Mouse (Mus musculus): ENCODE results near the gene Paxbp1.

GRCm38 (mm10) chr16:91056043-91056821, 11.9 kb upstream of the Paxbp1 start:
- TF ChIP-seq MYOD1 (IDR thresholded peaks at IDR 0.05; ENCODE audit: control insufficient read depth in 1 of 3, insufficient read length in 2 of 3, low read depth in 2 of 3) (no peak), E2F4 (IDR thresholded peaks at IDR 0.05; ENCODE audit: insufficient read depth) (no peak), POLR2A (IDR thresholded peaks at IDR 0.05; ENCODE audit: insufficient read length, low read depth) (no peak), CEBPB (IDR thresholded peaks at IDR 0.05; ENCODE audit: insufficient read depth, poor library complexity, severe bottlenecking) (no peak), MAX (IDR thresholded peaks at IDR 0.05; ENCODE audit: low read depth) (no peak), SRF (IDR thresholded peaks at IDR 0.05; ENCODE audit: control insufficient read depth, insufficient read length, low read depth) (no peak)
